Mouse (Mus musculus): ENCODE data around the gene Tm9sf1. TPM values are rescaled to one million over a fixed set of nuclear protein-coding genes. Genes with fewer than 3 reads are reported as not detected.

The Tm9sf1 gene
- total and polyA plus RNA-seq, 3 experiments = 36.1 to 65.3 (median 51.3) TPM

DNA sequence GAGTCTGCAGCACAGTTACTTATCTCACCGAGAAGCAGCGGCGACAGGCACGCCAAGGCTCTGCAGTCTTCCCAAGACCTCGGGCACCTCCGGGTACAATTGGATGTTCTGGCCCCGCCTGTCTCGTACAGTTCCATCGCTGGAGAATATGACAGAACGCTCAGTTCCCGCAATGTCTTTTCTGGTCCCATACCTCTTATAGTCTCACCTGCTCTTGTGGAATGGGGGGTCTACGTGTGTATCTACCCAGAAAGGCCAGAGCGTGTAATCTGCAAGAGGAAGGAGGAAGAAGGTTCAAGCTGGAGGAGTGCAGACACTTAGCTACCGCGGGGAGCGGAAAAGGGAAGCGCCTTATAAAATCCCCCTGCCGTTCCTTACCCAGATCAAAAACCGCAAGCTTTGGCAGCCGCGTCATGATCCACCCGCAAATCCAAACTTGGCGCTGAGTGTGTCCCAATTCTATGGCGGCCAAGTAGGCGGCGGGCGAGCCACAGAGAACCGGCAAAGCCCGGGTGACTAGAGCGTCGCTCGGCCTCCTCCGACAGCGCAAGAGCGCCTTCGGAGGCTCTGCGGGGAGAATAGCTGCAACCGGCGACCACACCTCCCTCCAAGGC lies 16.5 kb upstream of the Tm9sf1 start, which contains the start of gene Mdp1:
Mdp1 (minus strand) TSS at position 549 of the 614 bp plus-strand sequence.
- H3K9me3 ChIP-seq (replicated peaks; ENCODE audit: low read length) = no peaks in the 10 kb centered on the region
- H3K36me3 ChIP-seq (replicated peaks in 1 of 2; ENCODE audit: control insufficient read depth in 1 of 2, insufficient read depth in 1 of 2, low read length in 1 of 2) = peaks cover 21 to 60% of the 10 kb centered on the region in 2 experiments
- H3K27me3 ChIP-seq (replicated peaks) = no peaks in the 10 kb centered on the region
- no peak for TF ChIP-seq PAX5 (IDR thresholded peaks at IDR 0.05; ENCODE audit: low read length)
- TF ChIP-seq SIN3A (IDR thresholded peaks at IDR 0.05; ENCODE audit: low read length) = peak; percentile 73
- TF ChIP-seq MEF2A (IDR thresholded peaks at IDR 0.05; ENCODE audit: borderline replicate concordance, low read depth, low read length) = peak; percentile 73
- no peak for TF ChIP-seq MAFK (IDR thresholded peaks at IDR 0.05; ENCODE audit: insufficient replicate concordance, low read length)
- TF ChIP-seq ZKSCAN1 (IDR thresholded peaks at IDR 0.05; ENCODE audit: borderline replicate concordance, low read depth, low read length) = no peak
- TF ChIP-seq GABPA (IDR thresholded peaks at IDR 0.05; ENCODE audit: insufficient replicate concordance, low read depth, low read length) = peak; percentile 68; the same call in 1 of the 2 replicates
- no peak for TF ChIP-seq BHLHE40 (IDR thresholded peaks at IDR 0.05; ENCODE audit: low read depth, low read length)
- TF ChIP-seq ZMIZ1 (IDR thresholded peaks at IDR 0.05; ENCODE audit: low read depth, low read length) = no peak
- peak; percentile 32 for TF ChIP-seq NRF1 (IDR thresholded peaks at IDR 0.05; ENCODE audit: low read depth, low read length)
- TF ChIP-seq KAT2A (IDR thresholded peaks at IDR 0.05; ENCODE audit: insufficient replicate concordance, low read length) = peak; percentile 48; the same call in 1 of the 2 replicates
- 0 out of 2 replicates have a peak, but pooled peaks have one; percentile 45 for TF ChIP-seq TBP (conservative IDR thresholded peaks at IDR 0.05; ENCODE audit: low read depth, low read length)
- peak; percentile 56; the same call in 1 of the 2 replicates for TF ChIP-seq ELF1 (IDR thresholded peaks at IDR 0.05; ENCODE audit: low read depth, low read length)
- no peak for TF ChIP-seq POLR2AphosphoS2 (IDR thresholded peaks at IDR 0.05; ENCODE audit: low read depth, low read length)
- no peak for TF ChIP-seq USF2 (conservative IDR thresholded peaks at IDR 0.05; ENCODE audit: low read depth, low read length)
- TF ChIP-seq MYC (IDR thresholded peaks at IDR 0.05; ENCODE audit: low read depth, low read length) = no peak
- no peak; the same call in 1 of the 2 replicates for TF ChIP-seq MAX (IDR thresholded peaks at IDR 0.05; ENCODE audit: low read length)
- no peak for TF ChIP-seq ETS1 (conservative IDR thresholded peaks at IDR 0.05; ENCODE audit: low read depth, low read length)
- TF ChIP-seq RAD21 (IDR thresholded peaks at IDR 0.05; ENCODE audit: low read depth, low read length) = no peak; the same call in 1 of the 2 replicates
- 0 out of 2 replicates have a peak, but pooled peaks have one; percentile 5 for TF ChIP-seq ZNF384 (IDR thresholded peaks at IDR 0.05; ENCODE audit: low read depth, low read length)
- peak; percentile 62; the same call in 1 of the 2 replicates for TF ChIP-seq NELFE (IDR thresholded peaks at IDR 0.05; ENCODE audit: low read depth, low read length)
- no peak for TF ChIP-seq JUN (IDR thresholded peaks at IDR 0.05; ENCODE audit: insufficient read depth, low read depth, low read length)
- no peak for TF ChIP-seq USF1 (IDR thresholded peaks at IDR 0.05; ENCODE audit: low read depth, low read length)
- no peak for TF ChIP-seq RCOR1 (conservative IDR thresholded peaks at IDR 0.05; ENCODE audit: low read depth, low read length)
- peak; percentile 76; the same call in 1 of the 2 replicates for TF ChIP-seq TCF12 (IDR thresholded peaks at IDR 0.05; ENCODE audit: low read depth, low read length)
- peak in 1 of 2 experiments; percentile 76; a peak in 2 of 4 replicates for TF ChIP-seq CTCF (conservative IDR thresholded peaks at IDR 0.05 in 1 of 2, IDR thresholded peaks at IDR 0.05 in 1 of 2; ENCODE audit: low read depth in 2 of 2, low read length in 2 of 2)
- peak; percentile 80 for TF ChIP-seq HCFC1 (IDR thresholded peaks at IDR 0.05; ENCODE audit: low read depth, low read length)
- peak; percentile 21; the same call in 1 of the 2 replicates for TF ChIP-seq SMC3 (IDR thresholded peaks at IDR 0.05; ENCODE audit: low read depth, low read length)
- TF ChIP-seq POLR2A (IDR thresholded peaks at IDR 0.05; ENCODE audit: low read depth, low read length) = peak; percentile 73
- TF ChIP-seq JUND (conservative IDR thresholded peaks at IDR 0.05; ENCODE audit: low read depth, low read length) = no peak
- no peak for TF ChIP-seq CHD1 (IDR thresholded peaks at IDR 0.05; ENCODE audit: low read depth, low read length)
- no peak for TF ChIP-seq EP300 (IDR thresholded peaks at IDR 0.05; ENCODE audit: low read length)
- TF ChIP-seq MXI1 (IDR thresholded peaks at IDR 0.05; ENCODE audit: low read depth, low read length) = peak; percentile 81
- no peak for TF ChIP-seq E2F4 (IDR thresholded peaks at IDR 0.05; ENCODE audit: insufficient replicate concordance, low read depth, low read length)
- H3K4me1 ChIP-seq (ENCODE audit: control insufficient read depth in 1 of 2, insufficient read depth in 2 of 2) = peaks cover 0 to 16% of the 10 kb centered on the region in 2 experiments; a peak in 2 of 4 replicates
- H3K27ac ChIP-seq (ENCODE audit: insufficient read depth, low read depth) = no peak within 1 kb of the TSS
- peak within 1 kb of the TSS; percentile 64 to 79 (median 70) for H3K4me3 ChIP-seq (replicated peaks in 1 of 3; ENCODE audit: low read depth in 2 of 3, low read length in 2 of 3, poor library complexity in 1 of 3)
- H3K4me2 ChIP-seq (ENCODE audit: insufficient read depth, low read depth, poor library complexity, severe bottlenecking) = peak within 1 kb of the TSS; percentile 95
- H3K79me2 ChIP-seq (replicated peaks; ENCODE audit: control insufficient read depth, extremely low read depth, insufficient read depth, poor library complexity, severe bottlenecking) = peaks cover 4% of the 10 kb centered on the region
- peak; percentile 74 for DNase-seq (ENCODE audit: extremely low read depth)
- in situ Hi-C loops (cut with MboI; ENCODE audit: low pct_ligation_motif_present, low pct_unique_long_range_greater_than_20kb, low sequenced_read_pairs) (no loop called here), dilution Hi-C loops (cut with MboI; ENCODE audit: extremely low pct_ligation_motif_present, extremely low pct_unique_long_range_greater_than_20kb, low sequenced_read_pairs) (no loop called here)
- H3K9ac ChIP-seq (ENCODE audit: insufficient read depth, low read depth) = peak within 1 kb of the TSS; percentile 87

All from CH12.LX (cell line).